Mouse (Mus musculus): ENCODE data around the gene Dapk1.

DNA sequence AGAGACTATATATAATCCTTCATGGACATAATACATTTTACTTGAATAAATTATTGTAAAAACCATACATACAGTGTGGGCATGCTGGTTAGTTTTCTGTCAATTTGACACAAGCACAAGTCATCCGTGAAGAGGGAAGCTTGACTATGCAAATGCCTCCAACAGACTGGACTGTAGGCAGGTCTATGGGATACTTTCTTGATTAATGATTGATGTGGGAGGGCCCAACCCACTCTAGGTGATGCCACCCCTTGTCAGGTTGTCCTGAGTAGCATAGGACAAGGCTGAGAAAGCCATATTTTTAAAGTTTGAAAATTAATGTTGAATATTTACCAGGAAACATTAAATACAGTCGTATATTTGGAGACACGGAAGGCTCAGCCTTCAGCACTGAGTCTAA, 178.8 kb downstream of the Dapk1 start:
- no peak for TF ChIP-seq CTCF (IDR thresholded peaks at IDR 0.05; ENCODE audit: low read depth)
- TF ChIP-seq EP300 (IDR thresholded peaks at IDR 0.05; ENCODE audit: low read depth) = no peak

Data from heart, postnatal 0 days (tissue).